Mouse (Mus musculus) embryonic fibroblast, embryonic 13.5 days (primary cell): Measurements from ENCODE around the gene Pelo.

Source experiments
- CTCF ChIP-seq: IDR thresholded peaks from 2 replicates; pipeline ENCODE4 v1.5.1; 2011; ENCODE audit warnings: mild to moderate bottlenecking, control low read depth, low read length, moderate library complexity, borderline replicate concordance; ENCODE audit not compliant: insufficient read depth
- POLR2A ChIP-seq: IDR thresholded peaks from 2 replicates; pipeline ENCODE4 v1.6.1; 2011; ENCODE audit warnings: low read depth, mild to moderate bottlenecking, control low read depth, low read length, moderate library complexity

DNA sequence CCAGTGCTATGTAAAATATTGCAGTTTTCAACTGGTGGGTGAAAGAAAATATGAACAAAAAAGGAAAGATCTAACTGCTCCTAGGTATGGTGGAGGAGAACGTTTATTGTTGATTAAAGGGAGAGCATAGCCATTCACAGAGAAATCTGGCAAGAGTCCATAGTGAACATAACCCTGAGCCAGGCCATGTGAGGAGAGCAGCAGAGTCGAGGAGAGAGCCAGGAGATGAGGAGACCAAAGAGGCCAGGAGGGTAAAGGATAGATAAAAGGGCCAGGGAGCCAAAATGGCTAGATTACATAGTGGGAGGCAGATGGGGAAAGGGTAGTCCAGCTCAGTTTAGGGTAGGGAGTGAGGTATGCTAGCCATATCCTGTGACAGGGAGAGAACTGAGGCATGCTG is 6.2 kb upstream of the Pelo start:
- TF ChIP-seq CTCF: no peak
- TF ChIP-seq POLR2A: no peak
